ENCODE assay signal across 26 mouse cellular contexts in genomic region chr1:40726051-40726450, GRCm38 (mm10). TPM values are rescaled to one million over a fixed set of nuclear protein-coding genes. Genes with fewer than 3 reads are reported as not detected.
"Had no signal": no experiment of that assay in that cellular context is flagged by ENCODE, and none has a peak within 500 bp of the region (broad histone marks: within the 10 kb centered on the region; RNA-seq: fewer than 3 reads in every experiment).

No protein-coding gene starts in this region.

- H3K4me3 ChIP-seq: heart, adult 2 months; heart, embryonic 12.5 days; hindbrain, embryonic 10.5 days; hindbrain, embryonic 12.5 days; hindbrain, embryonic 15.5 days; kidney, embryonic 15.5 days; layer of hippocampus, adult 2 months; left cerebral cortex, adult 2 months; limb, embryonic 10.5 days; limb, embryonic 12.5 days; liver, embryonic 13.5 days; liver, embryonic 15.5 days had no signal

- H3K27ac ChIP-seq: heart, adult 2 months; hindbrain, embryonic 10.5 days; hindbrain, embryonic 12.5 days; hindbrain, embryonic 15.5 days; hindbrain, postnatal 0 days; kidney, embryonic 15.5 days; kidney, postnatal 0 days; layer of hippocampus, adult 2 months; left cerebral cortex, adult 2 months; limb, embryonic 10.5 days; limb, embryonic 12.5 days; liver, embryonic 13.5 days; liver, embryonic 15.5 days had no signal

- H3K9ac ChIP-seq: heart, embryonic 12.5 days; hindbrain, embryonic 12.5 days; hindbrain, embryonic 15.5 days; kidney, embryonic 15.5 days; limb, embryonic 12.5 days; liver, embryonic 13.5 days; liver, embryonic 15.5 days; liver, postnatal 0 days had no signal

- H3K4me2 ChIP-seq: heart, embryonic 12.5 days; hindbrain, embryonic 12.5 days; hindbrain, embryonic 15.5 days; kidney, embryonic 15.5 days; limb, embryonic 12.5 days; liver, embryonic 11.5 days; liver, embryonic 13.5 days; liver, embryonic 15.5 days had no signal

- H3K27me3 ChIP-seq: heart, embryonic 12.5 days; hindbrain, embryonic 12.5 days; hindbrain, embryonic 15.5 days; kidney, embryonic 15.5 days; limb, embryonic 12.5 days; liver, embryonic 13.5 days; liver, embryonic 15.5 days had no signal

- ATAC-seq: hindbrain, postnatal 0 days; intestine, embryonic 16.5 days; liver, postnatal 0 days had no signal

- H3K4me1 ChIP-seq: heart, embryonic 12.5 days; hindbrain, embryonic 12.5 days; hindbrain, embryonic 15.5 days; kidney, embryonic 15.5 days; limb, embryonic 10.5 days; limb, embryonic 12.5 days; liver, embryonic 13.5 days; liver, embryonic 15.5 days had no signal

- DNase-seq: heart, adult 2 months; heart, postnatal 10 days; heart, postnatal 4 days; kidney, adult 11 months; kidney, adult 2 months; kidney, adult 9 months; kidney, postnatal 14 days; kidney, postnatal 4 days; liver; liver, embryonic 13.5 days; liver, postnatal 0 days had no signal

- H3K36me3 ChIP-seq: heart, embryonic 12.5 days; hindbrain, embryonic 10.5 days; hindbrain, embryonic 12.5 days; hindbrain, embryonic 15.5 days; kidney, embryonic 15.5 days; limb, embryonic 10.5 days; limb, embryonic 12.5 days; liver, embryonic 13.5 days; liver, embryonic 15.5 days had no signal

- H3K9me3 ChIP-seq: heart, embryonic 12.5 days; hindbrain, embryonic 10.5 days; hindbrain, embryonic 12.5 days; hindbrain, embryonic 15.5 days; kidney, embryonic 15.5 days; limb, embryonic 10.5 days; limb, embryonic 12.5 days; liver, embryonic 13.5 days; liver, embryonic 15.5 days had no signal

RNA-seq across cellular contexts. Expression of gene Slc9a2, which starts 45.7 kb away (rescaled TPM):
- total RNA-seq: granulocyte monocyte progenitor cell, adult 5-6 weeks had no signal
- polyA plus RNA-seq: limb, embryonic 10.5 days; liver, embryonic 11.5 days; liver, embryonic 13.5 days; liver, postnatal 0 days had no signal
